Mouse (Mus musculus): ENCODE measurements around the gene Dirc2.

DNA sequence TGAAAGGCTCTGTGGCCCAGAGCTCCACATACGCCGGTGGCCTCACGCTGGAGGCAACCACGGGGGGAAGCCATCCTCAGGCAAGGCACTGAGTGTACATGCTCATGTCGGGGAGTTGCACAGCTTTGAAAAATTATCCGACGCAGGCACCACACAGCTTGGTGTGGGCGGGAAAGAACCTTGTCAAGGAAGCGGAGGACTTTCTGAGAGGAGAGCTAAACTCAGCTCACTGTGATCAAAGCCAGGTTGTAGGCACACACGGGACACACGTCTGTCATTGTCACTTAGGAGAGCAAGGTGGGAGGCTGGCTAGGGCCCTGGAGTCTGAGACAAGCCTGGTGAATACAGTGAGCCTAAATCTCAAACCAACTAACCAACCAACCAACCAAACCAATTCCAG, 67.3 kb downstream of the Dirc2 start:
- TF ChIP-seq FLI1 (IDR thresholded peaks at IDR 0.05; ENCODE audit: low read length) (no peak), GATA1 (IDR thresholded peaks at IDR 0.05; ENCODE audit: borderline replicate concordance, low read length) (no peak)

All from megakaryocyte, embryonic 14.5 days (primary cell).